Mouse (Mus musculus) CH12F3 (cell line): Measurements from ENCODE around the gene Mllt10.

Source experiments
- in situ Hi-C: fragments of 300-500 bp; cut with MboI; formaldehyde crosslinking; loops from 2 replicates; pipeline ENCODE4 v1.14.3; 2020; ENCODE audit warnings: low sequenced_read_pairs

Gene Mllt10

DNA sequence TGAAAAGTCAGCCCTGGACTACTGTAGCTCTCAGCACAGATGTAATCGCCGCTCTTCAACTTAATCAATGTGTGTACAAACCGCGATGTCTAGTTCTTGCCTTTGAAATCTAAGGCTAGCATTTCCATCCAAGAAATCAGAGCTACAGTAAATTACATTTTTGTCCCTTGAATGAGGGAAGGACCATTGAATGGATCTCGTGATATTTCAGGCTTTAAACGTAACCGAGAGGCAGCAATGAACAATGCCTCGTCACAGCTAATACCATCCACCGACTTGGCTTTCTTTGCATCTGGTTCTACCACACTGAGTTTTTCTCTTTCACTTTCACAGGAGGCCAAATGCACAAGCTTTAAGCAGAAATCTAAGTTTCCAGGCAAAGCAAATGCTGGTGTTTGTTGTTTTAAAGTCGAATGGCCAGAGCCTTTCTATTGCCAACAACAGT, 4.5 kb upstream of the Mllt10 start:
- in situ Hi-C loops = no loop called here

DNA sequence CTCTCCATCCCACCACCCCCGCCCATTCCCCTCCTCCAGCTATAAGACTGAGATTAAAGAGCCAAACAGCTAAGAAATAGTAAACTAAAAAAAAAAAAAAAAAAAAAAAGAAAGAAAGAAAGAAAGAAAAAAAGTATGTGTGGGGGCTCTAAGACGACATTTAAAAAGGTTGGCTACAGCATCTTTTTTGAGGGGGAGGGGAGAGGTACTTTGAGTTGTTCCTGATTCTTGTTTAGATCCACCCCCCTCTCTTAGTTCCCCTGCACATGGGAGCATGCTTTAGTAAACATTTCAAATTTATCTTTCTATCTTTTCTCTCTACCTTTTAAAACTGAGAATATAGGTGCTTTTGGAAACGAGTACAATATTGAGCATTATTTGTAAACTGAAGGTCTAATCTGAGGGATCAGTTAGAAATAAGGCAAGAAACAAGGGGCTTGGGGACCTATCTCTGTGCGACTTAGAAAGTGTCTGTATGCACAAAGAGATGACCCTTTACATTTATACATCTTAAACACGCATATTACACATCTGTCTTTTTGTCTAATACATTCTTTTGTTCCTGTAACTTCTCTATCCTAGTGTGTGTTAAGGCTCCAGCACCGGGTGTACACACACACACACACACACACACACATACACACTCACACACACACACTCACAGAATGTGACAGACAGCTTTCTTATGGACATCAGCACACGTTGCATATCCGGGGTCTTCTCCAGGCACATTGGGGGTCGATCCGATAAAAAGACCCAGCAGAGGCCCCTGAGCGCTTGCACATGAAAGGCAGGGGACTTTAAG, 3.8 kb upstream of the Mllt10 start:
- in situ Hi-C loops = no loop called here

DNA sequence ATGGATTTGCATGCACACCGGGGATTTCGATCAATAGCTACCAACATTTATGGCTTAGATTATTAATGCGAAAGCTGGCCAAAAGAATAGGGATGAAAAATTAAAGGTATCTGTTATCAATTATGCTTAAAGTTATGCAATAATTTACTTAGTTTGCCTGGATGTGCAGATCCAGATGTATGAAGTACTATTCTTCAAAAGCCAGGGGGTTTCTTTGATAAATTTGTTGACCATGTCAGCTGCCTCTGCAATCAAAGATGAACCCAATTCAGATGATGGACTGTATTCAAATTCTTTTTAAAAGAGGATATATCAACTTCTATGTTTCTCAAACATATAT, 3.2 kb upstream of the Mllt10 start:
- in situ Hi-C loops = no loop called here

DNA sequence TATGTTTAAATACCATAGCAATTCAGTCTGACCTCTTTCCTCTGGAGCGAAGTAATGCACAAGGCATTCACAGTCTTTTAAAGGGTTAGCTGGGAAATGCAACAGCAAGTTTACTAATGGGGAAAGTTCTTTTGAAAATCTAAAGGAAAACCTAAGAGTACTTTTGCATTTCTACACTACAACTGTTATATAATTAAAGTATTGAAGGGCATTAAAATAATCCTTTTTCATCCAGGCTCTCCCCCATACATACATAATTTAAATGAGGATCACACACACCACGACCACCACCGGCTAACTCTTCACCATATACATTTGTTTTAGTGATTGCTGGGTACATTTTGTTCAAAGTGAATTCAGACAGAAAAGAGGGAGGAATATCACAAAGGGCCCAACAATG, 2.5 kb upstream of the Mllt10 start:
- in situ Hi-C loops = no loop called here

DNA sequence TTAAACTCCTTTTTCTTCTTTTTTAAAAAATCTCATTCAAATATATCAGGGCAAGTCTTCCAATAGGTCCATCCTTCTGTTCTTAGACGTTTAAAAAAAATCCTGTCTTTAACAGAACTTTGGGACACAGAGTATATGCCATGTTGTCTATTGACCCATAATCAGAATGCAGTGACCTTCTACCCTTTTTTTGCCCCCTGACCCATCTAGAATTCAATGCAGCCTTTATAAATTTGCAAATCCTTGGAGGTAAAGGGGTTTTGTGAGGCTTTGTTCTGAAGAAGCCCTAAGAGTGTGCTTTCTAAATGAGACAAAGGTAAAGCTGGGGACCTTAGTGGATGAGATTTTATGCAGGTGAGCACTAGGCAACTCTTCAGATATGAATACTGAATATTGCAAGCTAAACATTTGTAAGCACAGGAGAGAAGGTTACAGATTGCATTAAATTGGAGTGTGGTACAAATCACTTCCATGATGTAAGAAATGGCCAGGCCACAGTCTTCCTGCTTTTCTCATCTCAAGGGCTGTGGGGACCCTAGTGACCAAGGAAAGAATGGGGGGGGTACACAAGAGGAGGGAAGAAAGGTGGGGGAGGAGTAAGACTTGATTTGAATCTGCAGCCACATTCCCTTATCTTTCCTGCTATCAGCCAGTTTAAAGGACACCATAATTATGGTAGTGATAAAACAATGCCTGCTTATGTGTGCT, 1.6 kb upstream of the Mllt10 start:
- in situ Hi-C loops = no loop called here

DNA sequence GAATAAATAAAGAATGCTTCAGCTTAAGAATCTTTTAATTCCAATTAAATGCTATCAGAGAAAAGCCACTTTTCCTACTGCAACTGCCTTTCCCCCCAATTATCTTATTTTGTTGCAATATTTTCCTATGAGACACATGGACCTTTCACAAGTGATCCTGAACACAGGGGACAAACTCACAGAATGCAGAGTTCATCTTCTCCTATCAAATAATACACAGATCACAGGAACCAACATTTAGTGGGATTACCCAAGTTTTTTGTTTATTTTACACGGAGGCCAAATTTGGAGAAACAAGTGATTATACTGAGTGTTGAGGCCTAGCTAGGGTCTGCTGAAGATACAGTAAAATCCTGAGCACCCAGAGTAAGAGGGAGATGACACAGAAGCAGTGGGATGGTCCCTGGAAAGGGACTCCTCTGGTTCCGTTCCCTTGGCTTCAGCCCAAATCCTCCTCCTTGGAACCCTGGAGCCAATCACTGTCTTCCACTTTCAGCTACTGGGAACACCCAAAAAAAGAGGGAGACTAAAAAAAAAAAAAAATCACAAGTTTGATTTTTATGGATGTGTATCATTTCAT, 996 bp upstream of the Mllt10 start:
- in situ Hi-C loops = no loop called here

DNA sequence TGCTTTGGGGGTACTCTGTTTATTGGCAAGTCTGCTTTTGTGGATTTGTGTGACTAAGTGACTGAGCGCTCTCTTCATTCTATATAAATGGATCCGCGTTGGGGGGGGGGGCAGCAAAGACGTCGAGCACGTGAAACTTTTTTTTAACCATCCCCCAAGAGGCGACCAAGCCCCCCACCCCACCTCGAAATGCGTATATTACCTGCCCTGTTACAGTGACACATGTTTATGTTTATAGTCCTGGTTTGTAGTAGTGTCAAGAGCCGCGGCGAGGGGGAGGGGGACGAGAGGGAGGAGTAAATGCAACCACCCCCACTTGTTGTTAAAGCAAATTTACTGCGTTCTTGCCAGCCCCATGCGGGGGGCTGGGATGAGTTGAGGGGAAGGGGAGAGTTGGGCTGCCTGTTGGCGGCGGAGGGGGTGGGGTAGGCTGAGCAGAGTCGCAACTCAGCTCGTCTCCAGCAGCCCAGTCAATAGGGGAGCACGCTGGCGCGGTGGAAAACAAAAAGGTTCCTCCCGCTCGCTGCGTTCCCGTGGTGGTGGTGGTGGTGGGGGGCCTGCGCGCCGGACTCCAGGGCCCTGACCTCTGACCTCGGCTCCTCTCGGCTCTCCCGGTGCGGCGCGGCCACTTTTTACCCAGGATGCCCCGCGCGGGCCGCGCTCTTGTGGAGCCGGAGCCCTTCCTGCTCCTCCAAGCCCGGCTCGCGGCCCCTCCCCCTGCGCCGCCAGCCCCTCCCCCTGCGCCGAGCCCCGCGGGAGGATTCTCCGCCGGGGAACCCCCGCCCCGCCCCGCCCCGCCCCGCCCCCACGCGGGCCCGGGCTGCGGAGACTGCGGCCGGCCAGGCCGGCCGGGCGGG, 1.1 kb downstream of the Mllt10 start:
- in situ Hi-C loops = no loop called here

DNA sequence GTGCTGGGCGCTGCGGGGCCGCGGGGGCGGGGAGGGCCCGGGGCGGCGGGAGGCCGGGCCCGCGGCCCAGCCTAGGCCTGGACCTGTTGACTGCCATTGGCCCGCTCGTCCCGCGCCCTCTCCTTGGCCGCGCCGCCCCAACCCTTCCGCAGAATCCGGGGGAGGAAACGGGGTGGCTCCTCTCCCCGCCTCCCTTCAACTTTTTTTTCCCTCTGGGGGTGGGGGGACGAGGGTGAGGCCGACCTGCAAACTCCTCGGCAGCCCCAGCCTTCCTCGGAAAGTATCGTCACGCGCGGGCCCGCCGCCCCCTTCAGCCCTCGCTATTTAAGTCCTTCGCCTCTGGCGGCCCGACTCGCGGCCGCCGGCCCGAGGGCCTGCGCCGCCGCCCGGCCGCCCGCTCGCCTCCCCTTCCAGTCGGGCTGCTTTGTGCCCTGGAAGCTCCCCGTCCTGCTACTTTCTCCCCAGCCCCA, 1.8 kb downstream of the Mllt10 start:
- in situ Hi-C loops = no loop called here

DNA sequence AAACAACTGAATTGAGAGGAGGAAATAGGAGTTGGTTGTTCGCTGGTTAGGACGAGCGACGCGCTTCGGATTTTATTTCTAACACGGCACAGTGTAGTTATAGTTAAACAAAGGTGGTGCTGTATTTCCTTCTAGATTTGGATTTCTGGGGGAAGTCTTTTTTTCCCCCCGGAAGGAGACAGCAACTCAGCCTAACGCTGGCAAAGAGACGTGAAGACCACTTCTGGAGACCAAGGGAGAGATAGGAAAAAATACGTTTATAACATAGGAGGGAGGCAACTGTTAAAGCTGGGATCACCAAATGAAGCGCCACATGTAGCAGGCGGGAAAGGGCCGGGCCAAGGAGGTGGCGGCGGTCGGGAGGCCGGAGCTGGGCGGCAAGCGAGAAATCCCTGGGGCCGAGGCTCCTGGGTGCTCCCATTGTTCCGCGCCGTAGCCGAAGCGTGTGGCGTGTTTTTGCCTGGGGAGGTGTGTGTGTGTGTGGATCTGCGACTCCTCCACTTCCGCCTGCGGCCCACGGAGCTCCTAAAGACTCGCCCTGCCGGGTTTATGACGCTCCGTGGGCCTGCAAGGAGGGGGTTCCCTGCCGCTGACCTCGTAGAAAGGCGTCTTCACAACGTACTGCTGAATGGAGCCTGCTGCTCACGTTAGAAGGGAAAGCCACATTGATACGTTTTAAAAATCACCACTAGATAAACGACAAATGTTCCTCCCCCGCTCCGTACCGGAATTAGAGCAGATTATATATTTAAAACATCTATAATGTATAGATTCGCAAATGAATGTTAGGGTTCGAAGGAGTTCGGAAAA, 2.5 kb downstream of the Mllt10 start:
- in situ Hi-C loops = no loop called here

DNA sequence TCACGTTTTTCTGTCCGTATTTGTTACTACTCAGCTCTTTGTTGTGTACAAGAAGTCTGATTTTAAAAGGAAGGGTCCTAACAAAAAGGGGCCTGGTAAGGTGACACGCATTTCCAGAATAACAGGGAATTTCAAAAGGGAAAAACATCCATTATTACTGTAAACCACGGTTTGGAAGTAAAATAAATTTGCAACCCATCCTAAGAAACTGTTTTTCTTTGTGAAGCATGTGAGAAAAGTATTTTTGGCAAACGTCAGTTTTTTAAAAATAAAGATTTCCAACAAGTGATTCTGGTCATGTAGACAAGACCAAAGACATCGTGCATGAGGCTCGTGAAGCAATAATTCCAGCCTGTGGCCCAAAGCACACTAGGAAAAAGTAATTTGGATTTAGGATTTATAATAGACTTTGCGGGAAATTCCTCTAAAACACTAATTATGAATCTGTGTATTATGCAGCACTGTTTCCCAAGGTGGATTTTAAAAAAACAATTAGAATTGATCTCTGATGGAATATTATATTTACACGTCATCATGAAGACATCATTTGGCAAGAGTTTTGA, 3.2 kb downstream of the Mllt10 start:
- in situ Hi-C loops = no loop called here

DNA sequence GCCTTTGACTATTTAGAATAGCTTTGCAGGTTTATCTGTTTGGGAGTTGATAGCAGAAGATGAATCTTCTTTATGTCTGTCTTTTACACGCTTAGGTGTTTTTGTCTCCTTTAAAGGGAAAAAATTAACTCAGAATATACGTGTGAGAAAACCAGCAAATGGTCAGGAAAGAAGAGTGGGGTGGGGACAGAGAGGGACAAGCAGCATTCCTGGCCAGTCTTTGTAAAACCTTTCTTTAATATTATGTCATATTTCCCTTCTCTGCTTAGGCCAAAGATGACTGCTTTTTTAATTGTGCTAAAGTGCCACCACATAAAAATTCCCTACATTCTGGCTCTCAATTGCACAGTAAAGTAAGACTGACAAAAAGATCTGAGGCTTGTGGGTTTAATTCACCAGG, 4.0 kb downstream of the Mllt10 start:
- in situ Hi-C loops = no loop called here

DNA sequence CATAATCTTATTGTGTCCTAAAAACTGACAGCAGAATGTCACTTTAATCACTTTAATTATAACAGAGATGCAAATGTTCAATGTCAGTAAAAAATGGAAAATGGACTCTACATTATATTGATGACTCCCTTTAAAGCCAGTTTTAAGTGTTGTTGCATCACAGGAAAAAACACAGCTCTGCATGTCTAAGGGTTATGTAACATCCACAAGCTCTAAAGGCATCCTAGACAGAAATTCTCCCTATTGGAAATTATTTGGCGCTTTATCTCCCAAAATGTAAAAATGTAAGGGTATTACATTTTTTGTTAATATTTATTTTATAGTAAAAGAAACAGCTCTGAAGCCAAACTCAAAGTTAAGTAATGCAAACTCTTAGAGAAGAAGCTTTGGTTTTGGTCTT, 4.9 kb downstream of the Mllt10 start:
- in situ Hi-C loops = no loop called here

DNA sequence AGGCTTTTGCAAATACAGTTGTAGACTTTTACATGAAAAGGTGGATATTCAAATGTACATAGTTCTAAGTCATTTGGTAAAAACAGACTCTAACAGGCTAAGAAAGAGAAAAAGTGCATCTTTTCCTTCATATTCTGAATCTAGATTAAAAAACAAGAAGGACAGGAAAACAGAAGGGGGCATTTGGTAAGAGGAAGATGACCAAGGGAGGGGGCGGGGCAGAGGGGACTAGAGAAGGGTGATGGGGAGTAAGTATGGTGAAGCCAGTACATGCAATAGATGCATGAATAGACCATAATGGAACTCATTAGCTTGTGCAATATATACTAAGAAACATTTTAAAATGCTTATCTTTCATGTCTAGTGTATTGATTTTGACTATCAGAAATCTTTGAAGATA, 5.4 kb downstream of the Mllt10 start:
- in situ Hi-C loops = no loop called here

DNA sequence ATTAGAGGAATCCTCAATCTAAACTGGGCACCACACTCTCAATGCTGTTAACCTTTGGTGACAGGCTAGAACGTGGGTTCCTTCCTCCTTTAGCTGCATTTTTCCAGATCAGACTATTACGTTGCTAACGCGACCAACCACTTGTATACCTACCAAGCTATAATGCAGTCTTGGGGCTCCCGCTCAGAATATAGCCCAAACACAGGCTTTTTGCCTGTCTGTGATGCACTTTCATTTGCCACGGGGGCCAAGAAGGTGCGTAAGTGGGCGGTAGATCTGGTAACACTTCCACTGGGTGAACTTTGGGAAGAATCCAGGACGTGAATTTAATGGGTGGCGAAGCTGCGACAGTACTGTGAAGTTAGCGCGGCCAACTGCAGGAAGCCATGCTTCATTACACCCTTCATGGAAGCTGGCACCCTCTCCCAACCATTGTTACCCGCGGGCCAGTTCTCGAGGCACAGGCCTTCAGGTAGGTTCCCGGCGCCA, 8.8 kb downstream of the Mllt10 start:
- in situ Hi-C loops = no loop called here

DNA sequence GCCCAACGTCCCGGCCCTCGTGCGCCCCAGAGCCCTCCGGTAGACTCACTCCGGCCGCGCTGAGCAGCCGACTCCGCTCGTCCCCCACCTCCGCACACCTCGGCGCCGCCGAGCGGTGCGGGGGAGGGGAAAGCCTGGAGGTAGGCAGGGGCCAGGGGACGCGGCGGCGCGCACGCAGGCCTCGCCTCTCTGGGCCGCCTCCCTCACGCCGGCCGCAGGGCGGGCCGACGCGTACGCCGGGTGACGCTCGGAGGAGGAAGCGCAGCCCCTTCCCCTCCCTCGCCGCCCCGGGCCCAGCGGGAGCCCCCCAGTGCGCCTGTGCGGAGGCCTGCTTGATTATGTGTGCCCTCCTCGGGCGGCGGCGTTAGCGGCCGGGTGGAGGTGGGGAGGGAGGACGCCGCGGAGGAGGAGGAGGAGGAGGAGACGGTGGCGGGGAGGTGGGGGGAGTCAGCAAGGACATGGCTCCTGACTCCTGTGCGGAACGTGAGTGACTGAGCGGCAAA, 9.4 kb downstream of the Mllt10 start:
- in situ Hi-C loops = no loop called here

DNA sequence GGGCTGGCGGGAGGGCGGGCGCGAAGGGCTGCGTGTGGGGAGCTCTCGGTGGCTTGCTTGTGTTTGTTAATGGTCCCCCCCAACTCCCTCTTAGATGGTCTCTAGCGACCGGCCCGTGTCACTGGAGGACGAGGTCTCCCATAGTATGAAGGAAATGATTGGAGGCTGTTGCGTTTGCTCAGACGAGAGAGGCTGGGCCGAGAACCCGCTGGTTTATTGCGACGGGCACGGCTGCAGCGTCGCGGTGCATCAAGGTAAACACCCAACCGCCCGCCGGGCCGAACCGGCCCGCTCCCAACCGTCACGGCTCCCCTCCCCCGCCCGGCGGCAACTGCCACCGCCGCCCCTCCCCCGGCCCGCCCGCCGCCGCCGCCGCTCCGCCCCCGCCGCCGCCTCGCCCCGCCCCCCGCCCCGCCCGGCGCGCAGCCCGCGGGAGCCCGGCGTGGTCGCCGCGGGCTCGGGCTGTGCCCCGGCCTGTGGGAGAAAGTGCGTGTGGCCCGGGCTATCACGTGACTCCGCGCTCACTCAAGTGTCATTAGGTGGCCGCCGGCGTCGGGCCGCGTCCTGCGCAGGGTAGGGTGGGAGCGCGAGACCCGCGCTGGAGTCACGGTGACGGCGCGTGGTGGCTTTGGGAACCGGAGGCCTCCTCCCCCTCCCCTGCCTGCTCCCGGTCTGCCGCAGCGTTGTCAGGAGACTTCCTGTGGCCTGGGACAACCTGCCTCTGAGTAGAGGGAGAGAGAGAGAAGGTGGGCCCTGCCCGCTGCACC, 10.1 kb downstream of the Mllt10 start:
- in situ Hi-C loops = no loop called here

DNA sequence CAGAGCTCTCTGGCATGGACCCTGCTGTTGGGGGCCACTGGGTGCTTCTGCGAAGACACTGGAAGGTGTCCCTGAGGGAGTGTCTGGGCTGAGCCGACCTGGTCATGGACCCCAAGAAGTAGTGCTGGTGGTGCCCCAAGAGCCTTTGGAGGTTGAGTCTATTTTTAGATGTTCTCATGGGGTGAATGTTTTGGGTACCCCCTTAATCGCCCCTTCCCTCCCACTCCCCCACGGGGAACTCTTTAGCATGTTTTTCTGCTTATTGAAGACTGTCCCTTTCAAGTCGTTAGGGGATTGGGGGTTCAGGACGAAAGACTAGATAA, 10.6 kb downstream of the Mllt10 start:
- in situ Hi-C loops = no loop called here

DNA sequence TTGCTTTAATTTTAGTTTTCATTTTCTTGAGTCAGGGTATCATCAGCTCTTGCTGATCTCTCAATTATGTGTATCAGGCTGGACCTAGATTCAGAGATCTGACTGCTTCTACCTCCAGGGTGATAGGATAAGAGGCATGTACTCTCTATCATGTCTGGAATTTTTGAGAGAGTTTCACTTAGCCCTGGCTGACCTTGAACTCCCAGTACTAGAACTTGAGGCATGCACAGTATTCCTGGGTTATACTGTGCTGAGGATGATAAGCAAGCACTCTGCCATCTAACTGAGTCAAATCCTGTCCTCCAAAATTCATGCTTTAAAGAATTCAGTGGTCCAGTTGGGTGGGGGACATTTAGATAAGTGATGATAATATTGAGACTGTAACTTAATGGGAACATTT, 11.4 kb downstream of the Mllt10 start:
- in situ Hi-C loops = no loop called here
